Mouse (Mus musculus) small intestine, adult 2 months (tissue): ENCODE measurements at regions not wholly inside any gene's neighbourhood (a gene's known extent, or its start where the extent isn't known, plus 50 kb on each side); places are given as distances from the start of the nearest gene placed in this dataset.

Experiments
- H3K27ac ChIP-seq: fragments of 200-500 bp; 2 replicates; pipeline ENCODE4 v1.5.1; 2012; ENCODE audit warnings: low read depth, low read length, control low read depth, inconsistent platforms; ENCODE audit not compliant: insufficient read depth
- H3K27me3 ChIP-seq: fragments of 200-500 bp; 2 replicates; pipeline ENCODE4 v1.6.1; 2012; ENCODE audit warnings: mild to moderate bottlenecking, moderate library complexity, low read length, inconsistent platforms; ENCODE audit not compliant: control insufficient read depth, insufficient read depth
- H3K36me3 ChIP-seq: fragments of 200-500 bp; 2 replicates; pipeline ENCODE4 v1.6.1; 2012; ENCODE audit warnings: mild to moderate bottlenecking, low read length, control low read depth, inconsistent platforms; ENCODE audit not compliant: control insufficient read depth, insufficient read depth
- H3K4me1 ChIP-seq: fragments of 200-500 bp; 2 replicates; pipeline ENCODE4 v1.6.1; 2012; ENCODE audit warnings: low read length, inconsistent platforms, mixed read lengths; ENCODE audit not compliant: control insufficient read depth, insufficient read depth, insufficient read length
- H3K4me3 ChIP-seq: fragments of 200-500 bp; 2 replicates; pipeline ENCODE4 v1.5.1; 2012; ENCODE audit warnings: low read depth, mild to moderate bottlenecking, control low read depth, inconsistent platforms, low read length, moderate library complexity
- CTCF ChIP-seq: fragments of 200-500 bp; IDR thresholded peaks from 2 replicates; pipeline ENCODE4 v1.5.1; 2012; ENCODE audit warnings: low read depth, mild to moderate bottlenecking, control low read depth, inconsistent platforms, low read length, moderate library complexity, mixed read lengths; ENCODE audit not compliant: insufficient replicate concordance, insufficient read length; ENCODE audit errors: extremely low read depth
- POLR2A ChIP-seq: fragments of 200-500 bp; IDR thresholded peaks from 2 replicates; pipeline ENCODE4 v1.6.1; 2012; ENCODE audit warnings: low read depth, mild to moderate bottlenecking, control low read depth, inconsistent platforms, low read length, moderate library complexity
- WGBS: fragments of 180-500 bp; shearing (Covaris S2); methylation state at CpG from one replicate; pipeline ENCODE4 v1.1.7; 2018; 5-methylcytosine and 5-hydroxymethylcytosine counted together

DNA sequence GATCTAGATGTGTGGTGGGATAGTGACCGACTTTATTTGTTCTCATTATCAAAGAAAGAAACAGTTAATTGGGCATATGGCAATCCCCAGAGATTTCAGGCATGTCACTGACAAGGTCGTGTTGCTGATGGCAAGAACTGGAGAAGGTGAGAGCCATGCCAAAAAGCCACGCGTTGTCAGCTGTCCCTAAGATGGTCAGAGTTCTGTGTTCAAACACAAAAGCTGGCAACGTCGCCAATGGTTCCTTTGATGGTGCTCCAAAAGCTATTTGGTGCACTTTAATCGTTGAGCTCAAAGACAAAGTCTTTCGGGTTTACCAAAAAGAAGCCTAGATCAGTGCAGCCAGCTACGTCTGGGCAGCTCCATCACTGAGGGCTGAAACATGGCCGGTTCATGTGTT lies 185.4 kb downstream of the Ktn1 start:
- Histone ChIP-seq H3K36me3 (no peaks in the 10 kb centered on the region), H3K4me3 (no peak overlapping the region), H3K27ac (no peak overlapping the region), H3K27me3 (no peaks in the 10 kb centered on the region), H3K4me1 (no peaks in the 10 kb centered on the region)
- TF ChIP-seq CTCF (no peak), POLR2A (no peak)
- 73% methylated on average over 10 of the region's 10 CpGs for WGBS

- WGBS = 74% methylated on average over 4 of the region's 4 CpGs
- H3K4me1 ChIP-seq = no peaks in the 10 kb centered on the region
- H3K36me3 ChIP-seq = no peaks in the 10 kb centered on the region
- H3K27me3 ChIP-seq = no peaks in the 10 kb centered on the region
- no peak overlapping the region for H3K27ac ChIP-seq
- H3K4me3 ChIP-seq = no peak overlapping the region
- no peak for TF ChIP-seq POLR2A
- no peak for TF ChIP-seq CTCF
These were observed 187.2 kb downstream of the Ktn1 start for GRCm38 (mm10) chr14:47835408-47835807.

DNA sequence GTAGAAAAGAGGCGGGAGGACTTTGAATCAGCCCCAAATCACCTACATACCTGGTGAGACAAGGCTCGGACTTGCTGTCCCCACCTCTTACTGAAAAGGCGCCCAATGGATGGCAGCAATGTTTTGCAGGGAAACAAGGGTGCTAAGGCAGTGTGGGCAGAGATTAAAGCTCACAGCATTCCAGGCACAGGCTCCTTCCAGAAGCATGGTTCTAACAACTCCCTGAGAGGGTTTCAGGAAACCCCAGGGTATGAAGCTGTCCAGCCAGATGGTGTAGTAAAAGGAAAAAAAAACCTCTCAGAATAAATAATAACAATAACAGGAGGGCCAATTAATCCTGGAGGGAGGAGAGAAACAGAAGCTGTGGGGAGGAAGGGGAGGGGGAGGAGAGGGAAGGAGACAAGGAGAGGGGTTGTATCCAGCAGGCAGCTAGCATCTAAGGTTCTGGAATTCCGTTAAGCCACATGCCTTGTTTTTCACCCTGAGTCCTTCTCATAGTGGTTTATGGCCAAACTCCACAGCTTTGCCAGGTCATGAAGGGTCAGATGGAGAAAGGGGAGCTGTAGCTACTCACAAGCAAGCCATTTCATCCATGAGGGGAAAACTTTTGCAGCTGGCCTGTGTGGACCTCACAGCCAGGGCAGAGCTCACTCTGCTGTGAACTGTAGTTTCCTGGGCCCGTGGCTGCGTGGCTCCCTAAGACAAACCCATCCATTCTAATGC lies 191.4 kb downstream of the Ktn1 start:
- no peak for TF ChIP-seq CTCF
- no peak for TF ChIP-seq POLR2A
- Histone ChIP-seq H3K36me3 (no peaks in the 10 kb centered on the region), H3K4me3 (no peak overlapping the region), H3K4me1 (no peaks in the 10 kb centered on the region), H3K27ac (no peak overlapping the region), H3K27me3 (no peaks in the 10 kb centered on the region)
- WGBS = 68% methylated on average over 6 of the region's 6 CpGs

DNA sequence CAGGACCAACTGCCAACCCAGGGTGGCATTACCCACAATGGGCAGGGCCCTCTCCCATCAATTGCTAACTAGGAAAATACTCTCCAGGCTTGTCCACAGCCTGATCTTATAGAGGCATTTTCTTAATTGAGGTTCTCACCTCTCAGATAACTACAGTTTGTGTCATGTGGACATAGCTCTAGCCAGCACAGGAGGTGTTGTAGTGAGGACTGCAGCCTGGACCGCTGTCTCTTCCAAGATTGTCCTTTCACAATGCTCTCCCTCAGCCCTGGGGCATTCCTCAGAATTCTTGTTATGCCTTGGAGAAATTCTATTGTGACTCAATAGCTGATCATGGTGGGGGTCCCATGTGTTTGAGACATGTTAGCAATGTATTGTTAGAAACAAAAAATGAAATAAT lies 196.1 kb downstream of the Ktn1 start:
- Histone ChIP-seq H3K27me3 (no peaks in the 10 kb centered on the region), H3K36me3 (no peaks in the 10 kb centered on the region), H3K4me1 (no peaks in the 10 kb centered on the region), H3K4me3 (no peak overlapping the region), H3K27ac (no peak overlapping the region)
- WGBS = 78% methylated on average over 1 of the region's 1 CpGs
- TF ChIP-seq CTCF (no peak), POLR2A (no peak)

DNA sequence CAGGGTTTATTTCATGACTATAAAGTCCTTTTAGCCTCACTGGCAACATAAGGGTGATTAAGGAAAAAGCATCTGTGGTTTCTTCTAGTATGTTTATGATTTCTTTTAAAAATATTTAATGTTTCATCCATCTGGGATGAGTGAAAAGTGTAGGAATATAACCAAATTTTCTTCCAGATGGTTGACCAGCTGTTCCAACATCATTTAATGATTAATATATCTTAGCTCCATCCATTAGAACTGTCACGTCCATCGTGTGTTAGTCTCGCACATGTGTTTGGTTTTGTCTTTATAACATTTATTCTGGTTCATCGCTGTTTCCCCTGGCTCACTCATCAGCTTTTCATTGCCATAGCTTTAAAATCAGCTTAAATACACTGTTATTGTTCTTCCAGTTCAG lies 200.6 kb downstream of the Ktn1 start:
- 79% methylated on average over 4 of the region's 4 CpGs for WGBS
- H3K4me1 ChIP-seq = no peaks in the 10 kb centered on the region
- H3K36me3 ChIP-seq = no peaks in the 10 kb centered on the region
- H3K4me3 ChIP-seq = no peak overlapping the region
- H3K27me3 ChIP-seq = no peaks in the 10 kb centered on the region
- TF ChIP-seq CTCF (no peak), POLR2A (no peak)
- H3K27ac ChIP-seq = no peak overlapping the region

- whole genome bisulfite sequencing = 71% methylated on average over 7 of the region's 7 CpGs
- no peak overlapping the region for H3K27ac ChIP-seq
- TF ChIP-seq CTCF (no peak), POLR2A (no peak)
- H3K4me1 ChIP-seq = no peaks in the 10 kb centered on the region
- no peaks in the 10 kb centered on the region for H3K27me3 ChIP-seq
- no peaks in the 10 kb centered on the region for H3K36me3 ChIP-seq
- H3K4me3 ChIP-seq = no peak overlapping the region
These were observed 208.1 kb downstream of the Ktn1 start for GRCm38 (mm10) chr14:47856280-47856765.

DNA sequence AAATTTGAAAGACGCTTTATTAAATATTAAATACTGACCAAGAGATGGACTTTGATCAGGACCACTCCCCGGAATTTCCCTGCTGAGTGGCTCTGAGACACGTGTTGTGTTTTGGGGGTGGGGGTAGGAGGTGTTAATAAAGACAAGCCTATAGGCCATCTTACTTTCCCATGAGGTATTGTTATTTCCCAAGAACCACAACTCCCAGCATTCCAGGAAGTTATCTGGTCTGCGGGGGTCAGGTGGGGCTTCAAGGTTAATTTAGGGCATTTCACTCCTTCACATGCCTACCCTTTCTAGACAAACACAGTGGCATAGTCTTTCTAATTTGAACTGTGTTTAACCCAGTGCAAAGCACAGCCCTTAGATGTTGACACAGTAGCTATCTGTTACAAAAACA lies 209.0 kb downstream of the Ktn1 start:
- no peaks in the 10 kb centered on the region for H3K36me3 ChIP-seq
- WGBS = 64% methylated on average over 4 of the region's 4 CpGs
- H3K27ac ChIP-seq = no peak overlapping the region
- H3K4me3 ChIP-seq = no peak overlapping the region
- TF ChIP-seq CTCF (no peak), POLR2A (no peak)
- H3K27me3 ChIP-seq = no peaks in the 10 kb centered on the region
- no peaks in the 10 kb centered on the region for H3K4me1 ChIP-seq
